Mouse (Mus musculus) embryo, embryonic 11.5 days (tissue): ENCODE measurements around the gene Lmbr1l.

ENCODE experiments used
- DNase-seq: peaks from one replicate; pipeline ENCODE4 v3.0.0-alpha.2; 2012; ENCODE audit warnings: low read depth, low spot score

The Lmbr1l gene

GRCm38 (mm10) chr15:98869342-98870178 lies 48.5 kb downstream of the Lmbr1l start:
- DNase-seq, result no peak

- no peak for DNase-seq
Measured at GRCm38 (mm10) chr15:98868346-98869063, 49.5 kb downstream of the Lmbr1l start.

- no peak for DNase-seq
Measured at GRCm38 (mm10) chr15:98867321-98867720, 50.7 kb downstream of the Lmbr1l start.

- DNase-seq, result no peak
Measured at GRCm38 (mm10) chr15:98866501-98866900, 51.5 kb downstream of the Lmbr1l start.

GRCm38 (mm10) chr15:98865771-98866170 lies 52.3 kb downstream of the Lmbr1l start:
- DNase-seq, result no peak

GRCm38 (mm10) chr15:98864951-98865350 lies 53.1 kb downstream of the Lmbr1l start:
- no peak for DNase-seq

GRCm38 (mm10) chr15:98863451-98863958 lies 54.5 kb downstream of the Lmbr1l start:
- DNase-seq, result no peak

- no peak for DNase-seq
Measured at GRCm38 (mm10) chr15:98861701-98862410, 56.2 kb downstream of the Lmbr1l start.

GRCm38 (mm10) chr15:98860921-98861320 lies 57.1 kb downstream of the Lmbr1l start:
- DNase-seq, result no peak

- no peak for DNase-seq
Measured at GRCm38 (mm10) chr15:98859319-98860043, 58.5 kb downstream of the Lmbr1l start.

- DNase-seq, result no peak
Measured at GRCm38 (mm10) chr15:98854214-98854613, 63.8 kb downstream of the Lmbr1l start.
